Mouse (Mus musculus) embryo, embryonic 11.5 days (tissue): ENCODE data around the gene Tnr.

ENCODE experiments used
- DNase-seq: peaks from one replicate; pipeline ENCODE4 v3.0.0-alpha.2; 2012; ENCODE audit warnings: low read depth, low spot score

Gene Tnr

GRCm38 (mm10) chr1:159629822-159630589 is 106.4 kb downstream of the Tnr start:
- no peak for DNase-seq

GRCm38 (mm10) chr1:159632558-159632957 is 109.0 kb downstream of the Tnr start:
- DNase-seq, result no peak

DNA sequence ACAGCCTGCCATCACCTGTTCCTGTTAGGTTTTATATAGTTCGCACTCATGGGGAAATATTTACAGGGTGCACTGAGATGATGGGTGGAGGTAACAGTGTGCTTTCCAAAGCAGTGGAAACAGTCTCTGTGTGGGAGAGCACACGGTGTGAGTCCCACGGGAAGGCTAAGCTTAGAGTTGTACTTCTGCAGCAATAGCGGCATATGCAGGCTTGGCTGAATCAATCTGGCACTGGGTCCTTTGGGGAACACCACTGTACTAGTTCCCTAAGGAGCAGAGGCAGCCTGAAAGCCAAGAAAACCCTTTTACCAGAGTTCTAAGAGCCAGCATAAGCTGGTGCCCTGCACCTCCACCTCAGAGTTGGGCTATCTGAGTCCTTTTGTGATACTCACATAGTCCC is 115.8 kb downstream of the Tnr start:
- DNase-seq, result no peak

GRCm38 (mm10) chr1:159645719-159646118 is 122.2 kb downstream of the Tnr start:
- no peak for DNase-seq

- no peak for DNase-seq
Observed at GRCm38 (mm10) chr1:159650486-159650885, 126.9 kb downstream of the Tnr start.

DNA sequence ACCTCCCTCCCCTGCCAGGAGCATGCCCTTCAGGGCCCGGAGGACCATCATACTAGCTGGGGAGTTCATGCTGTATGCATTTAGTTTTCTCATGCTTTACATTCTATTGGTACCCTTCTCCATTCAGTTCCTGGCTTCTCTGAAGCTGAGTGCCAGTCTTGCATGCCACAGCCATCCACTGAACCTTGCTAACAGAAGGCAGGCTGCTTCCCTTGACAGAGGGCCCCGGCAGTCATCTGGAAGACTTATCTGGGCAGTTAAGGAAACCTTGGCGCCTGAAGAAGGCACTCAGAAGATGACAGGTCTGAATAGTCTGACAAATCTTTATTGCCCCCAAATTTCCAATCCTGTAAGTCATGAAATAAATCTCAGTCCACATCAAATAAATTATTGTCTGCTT is 131.7 kb downstream of the Tnr start:
- DNase-seq, result no peak

DNA sequence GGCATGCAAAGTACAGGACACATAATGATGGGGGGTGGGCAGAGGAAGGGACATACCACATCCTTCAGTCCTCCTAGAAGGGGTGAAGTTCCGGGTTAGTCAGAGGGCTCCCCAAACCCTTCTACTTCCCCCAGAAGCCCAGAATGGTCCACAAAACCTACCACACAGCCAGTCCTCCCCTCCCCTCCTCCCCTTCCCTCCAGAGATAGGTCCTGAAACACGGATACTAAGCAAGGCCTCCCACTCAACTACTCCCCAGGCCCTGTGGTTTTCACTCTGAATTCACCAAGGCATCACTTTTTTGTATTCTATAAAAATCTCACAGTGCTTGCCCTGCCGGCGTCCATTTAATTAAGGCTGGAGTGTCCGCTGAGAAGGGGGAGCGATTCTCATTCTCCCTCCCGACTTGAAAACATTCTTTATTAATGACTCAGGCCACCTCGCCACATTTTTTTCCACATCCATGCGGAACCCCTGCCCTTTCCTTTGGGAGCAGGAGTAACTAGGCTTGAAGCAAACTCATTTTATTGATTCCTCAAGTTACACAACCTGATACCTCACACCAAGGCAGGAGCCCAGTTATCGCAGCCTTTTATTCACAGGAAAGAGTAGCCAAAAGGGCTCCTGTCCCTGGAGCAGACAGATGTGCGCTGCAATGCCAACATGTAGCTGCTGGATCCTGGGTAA is 134.4 kb downstream of the Tnr start:
- no peak for DNase-seq

DNA sequence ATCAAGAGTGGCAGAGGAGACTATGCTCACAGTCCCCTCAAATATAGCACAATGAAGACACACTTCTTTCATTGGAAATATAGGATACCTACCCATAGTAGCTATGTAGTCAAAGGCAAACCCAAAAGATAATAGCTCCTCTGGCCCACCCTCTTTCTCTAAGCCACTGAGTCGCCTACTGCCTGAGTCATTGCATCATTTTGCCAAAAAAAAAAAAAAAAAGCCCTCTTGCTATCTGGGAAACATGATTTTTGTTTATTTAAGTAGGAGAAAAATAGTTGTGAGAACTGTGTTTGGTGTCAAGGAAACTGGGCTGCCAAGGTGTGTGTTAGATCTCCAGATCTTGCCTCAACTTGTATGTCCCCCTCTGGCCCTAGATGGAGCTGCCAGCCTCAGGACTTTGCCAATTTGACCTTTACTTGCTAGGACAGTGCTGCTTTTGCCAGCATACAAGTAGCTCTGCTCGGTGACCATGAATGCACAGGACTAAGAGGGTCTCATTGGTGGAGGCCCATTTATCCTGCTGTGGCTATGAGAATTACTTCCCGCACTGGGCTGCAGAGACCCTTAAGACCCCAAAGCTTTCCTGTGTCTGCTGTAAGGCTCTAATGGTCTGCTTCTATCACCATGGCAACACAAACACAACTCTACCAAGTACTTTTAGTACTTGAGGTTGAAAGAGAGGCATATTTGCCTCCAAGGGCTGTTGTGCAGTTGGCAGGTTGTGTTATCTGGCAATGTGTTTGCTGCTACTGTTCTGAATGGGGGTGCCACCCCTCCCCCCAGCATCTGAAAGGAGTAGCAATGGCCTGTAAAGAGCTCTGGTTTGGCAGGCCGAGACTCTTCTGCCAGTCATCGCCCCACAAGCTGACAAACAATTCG is 137.3 kb downstream of the Tnr start:
- no peak for DNase-seq

DNA sequence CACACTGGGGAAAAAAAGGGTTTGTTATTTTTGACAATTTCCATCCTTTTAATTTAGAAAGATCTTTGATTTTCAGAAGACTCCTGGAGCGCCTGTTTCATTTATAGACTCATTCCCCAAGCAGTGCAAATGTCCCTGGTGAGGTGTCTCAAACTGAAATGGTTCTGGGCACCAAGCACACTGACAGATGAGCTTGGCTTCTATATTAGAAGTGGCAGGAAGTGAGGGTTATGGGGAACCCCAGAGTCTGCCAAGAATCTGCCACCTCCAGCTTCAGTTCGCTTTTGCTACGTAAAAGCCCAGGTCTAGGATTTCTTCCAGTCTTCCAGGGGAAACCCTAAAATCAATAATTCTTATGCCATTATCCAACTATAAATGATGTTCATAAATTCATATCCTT is 140.9 kb downstream of the Tnr start:
- DNase-seq, result no peak

DNA sequence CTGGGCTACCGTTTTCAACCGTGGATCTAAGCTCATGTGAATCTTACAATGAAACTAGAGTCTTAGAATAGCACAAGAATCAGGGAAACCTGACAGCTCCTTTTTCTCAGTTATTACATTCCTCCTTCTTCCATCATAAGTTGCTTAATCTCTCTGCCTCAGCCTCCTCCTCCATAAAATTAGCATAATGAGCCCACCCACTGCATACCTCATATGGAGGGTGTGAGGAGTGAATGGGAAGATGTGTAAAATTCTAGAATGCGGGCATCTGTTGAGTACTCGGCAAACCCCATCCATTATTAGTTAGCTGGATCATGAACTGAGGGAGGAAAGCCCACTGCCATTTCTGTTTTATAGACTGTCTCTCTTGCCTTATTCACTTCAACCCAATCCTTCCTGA is 141.4 kb downstream of the Tnr start:
- DNase-seq, result no peak

DNA sequence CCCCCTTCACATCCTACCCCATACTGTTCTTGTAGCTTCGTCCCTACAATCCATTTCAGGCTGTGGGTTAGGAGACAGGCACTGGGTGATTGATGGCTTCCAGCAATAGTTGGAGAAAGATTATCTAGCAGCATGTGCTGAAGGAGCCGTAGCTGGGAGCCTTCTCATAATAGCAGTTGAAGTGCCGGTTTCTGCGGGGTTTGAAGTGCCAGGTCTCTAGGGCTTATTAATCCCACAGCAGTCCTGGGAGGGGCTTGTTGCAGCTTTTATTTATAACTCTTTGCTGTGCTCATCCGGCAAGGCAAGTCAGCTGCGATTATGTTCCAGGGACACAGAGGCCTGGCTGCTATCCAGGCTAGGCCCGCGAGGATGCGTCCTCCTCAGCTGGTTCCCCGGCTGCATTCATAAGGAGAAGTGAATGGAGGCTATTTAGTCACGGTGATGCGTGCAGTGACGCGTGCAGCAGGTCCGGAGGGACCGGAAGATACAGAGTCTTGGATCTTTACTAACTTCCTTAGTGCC is 147.1 kb downstream of the Tnr start:
- DNase-seq, result no peak

- no peak for DNase-seq
Observed at GRCm38 (mm10) chr1:159671181-159671580, 147.6 kb downstream of the Tnr start.

- DNase-seq, result no peak
Observed at GRCm38 (mm10) chr1:159674240-159674639, 150.7 kb downstream of the Tnr start.

GRCm38 (mm10) chr1:159675472-159675871 is 151.9 kb downstream of the Tnr start:
- no peak for DNase-seq

GRCm38 (mm10) chr1:159678221-159678935 is 154.8 kb downstream of the Tnr start:
- DNase-seq, result no peak

GRCm38 (mm10) chr1:159681252-159681651 is 157.7 kb downstream of the Tnr start:
- no peak for DNase-seq

DNA sequence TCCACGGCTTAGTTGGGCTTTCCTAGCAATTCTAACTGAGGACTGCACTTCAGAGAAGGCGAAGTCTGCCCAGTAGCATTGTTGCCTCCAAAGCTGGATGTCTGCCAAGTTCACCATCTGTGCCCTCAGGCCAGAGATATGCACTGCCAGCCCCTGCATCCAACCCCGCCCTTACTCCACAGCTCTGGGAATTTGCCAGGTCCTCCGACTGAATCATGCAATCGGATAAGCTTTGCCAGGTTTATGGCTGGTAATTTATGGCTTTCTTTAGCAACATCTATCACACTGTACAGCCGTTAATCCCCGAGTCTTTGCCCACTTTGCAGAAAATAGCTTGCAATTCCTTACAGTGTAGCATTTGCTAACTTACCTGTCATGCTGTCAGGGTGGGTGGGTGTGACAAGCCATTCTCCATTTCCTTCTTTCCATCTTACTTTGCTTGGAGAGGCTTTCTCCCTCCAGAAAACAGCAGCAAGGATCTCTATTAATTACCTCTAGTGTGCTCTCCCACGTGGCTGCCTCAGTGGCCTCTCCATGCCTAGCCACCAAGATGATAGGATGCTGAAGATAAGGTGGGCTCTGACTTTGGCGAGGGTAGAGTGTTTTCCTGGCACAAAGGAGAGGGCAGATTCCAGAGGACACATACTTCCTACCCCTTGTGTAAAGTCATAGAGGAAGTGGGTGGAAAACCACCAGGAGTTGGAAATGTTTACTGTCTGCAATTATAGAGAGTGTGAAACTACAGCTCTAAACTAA is 163.1 kb downstream of the Tnr start:
- DNase-seq, result peak; percentile 37

- DNase-seq, result no peak
Observed at GRCm38 (mm10) chr1:159696717-159697116, 173.1 kb downstream of the Tnr start.

- peak; percentile 64 for DNase-seq
Observed at GRCm38 (mm10) chr1:159702038-159702437, 178.5 kb downstream of the Tnr start.

GRCm38 (mm10) chr1:159704925-159705324 is 181.4 kb downstream of the Tnr start:
- DNase-seq, result no peak

DNA sequence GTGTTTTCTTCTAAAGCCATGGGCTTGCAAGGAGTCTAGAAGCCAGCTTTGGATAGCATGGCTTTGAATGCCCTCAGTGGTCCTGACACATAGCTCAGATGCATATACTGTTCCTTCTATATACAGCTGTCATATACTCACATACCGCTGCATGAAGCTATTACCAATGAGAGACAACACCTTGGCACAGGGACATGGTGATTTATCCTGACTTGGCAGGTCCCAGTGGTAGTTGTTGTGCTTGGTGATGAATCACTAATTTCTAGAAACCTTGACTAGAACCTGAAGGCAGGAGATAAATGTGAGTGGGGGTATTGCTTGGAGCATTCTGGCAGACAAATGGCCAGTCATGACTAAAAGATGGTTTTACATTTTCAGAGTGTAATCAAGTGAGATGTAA is 192.7 kb downstream of the Tnr start:
- no peak for DNase-seq
